Mouse (Mus musculus) adrenal gland, postnatal 25 days (tissue): Measurements from ENCODE around the gene Map6. TPM values are rescaled to one million over a fixed set of nuclear protein-coding genes. Genes with fewer than 3 reads are reported as not detected.
A peak's percentile ranks its signal among the peaks of the same experiment; 100 is the strongest.

Source experiments
- DNase-seq: peaks from one replicate; pipeline ENCODE4 v3.0.0; 2021; ENCODE audit warnings: mixed read lengths
- total RNA-seq: library from RNA; stranded (reverse); gene quantifications from 2 replicates; pipeline ENCODE4 v1.2.3, GENCODE M21; 2021

Gene Map6
- total RNA-seq, 1 experiment from 2014 or later = 8.8 TPM

DNA sequence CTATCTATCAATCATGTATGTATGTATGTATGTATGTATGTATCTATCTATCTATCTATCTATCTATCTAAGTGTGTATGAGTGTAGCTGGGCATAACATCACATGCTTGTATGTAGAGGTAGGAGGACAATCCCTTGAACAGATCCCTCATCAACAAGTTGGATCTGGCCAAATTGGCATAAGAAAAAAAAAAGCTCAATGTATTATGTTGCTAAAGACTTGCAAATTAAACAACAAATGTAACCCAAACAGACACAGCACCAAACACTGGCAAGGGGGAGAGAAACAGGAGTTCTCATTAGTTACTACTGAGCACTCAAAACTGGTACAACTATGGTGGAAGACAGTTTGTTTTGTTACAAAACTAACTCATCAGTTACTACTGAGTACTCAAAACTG lies 2.6 kb upstream of the Map6 start:
- no peak for DNase-seq

DNA sequence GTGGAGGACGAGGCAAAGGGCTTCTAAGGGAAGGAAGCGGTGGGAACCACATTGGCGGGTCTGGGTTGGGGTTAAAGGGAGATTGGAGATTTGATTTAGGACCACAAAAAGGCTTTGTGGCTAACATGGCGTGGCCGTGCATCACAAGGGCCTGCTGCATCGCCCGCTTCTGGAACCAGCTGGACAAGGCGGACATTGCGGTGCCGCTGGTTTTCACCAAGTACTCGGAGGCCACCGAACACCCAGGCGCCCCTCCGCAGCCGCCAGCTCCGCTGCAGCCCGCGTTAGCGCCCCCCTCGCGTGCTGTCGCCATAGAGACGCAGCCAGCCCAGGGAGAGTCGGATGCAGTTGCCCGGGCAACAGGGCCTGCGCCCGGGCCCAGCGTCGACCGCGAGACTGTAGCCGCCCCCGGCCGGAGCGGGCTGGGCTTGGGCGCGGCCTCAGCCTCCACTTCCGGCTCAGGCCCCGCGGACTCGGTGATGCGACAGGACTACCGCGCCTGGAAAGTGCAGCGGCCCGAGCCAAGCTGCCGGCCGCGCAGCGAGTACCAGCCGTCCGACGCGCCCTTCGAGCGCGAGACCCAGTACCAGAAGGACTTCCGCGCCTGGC lies 754 bp downstream of the Map6 start:
- peak; percentile 67 for DNase-seq

DNA sequence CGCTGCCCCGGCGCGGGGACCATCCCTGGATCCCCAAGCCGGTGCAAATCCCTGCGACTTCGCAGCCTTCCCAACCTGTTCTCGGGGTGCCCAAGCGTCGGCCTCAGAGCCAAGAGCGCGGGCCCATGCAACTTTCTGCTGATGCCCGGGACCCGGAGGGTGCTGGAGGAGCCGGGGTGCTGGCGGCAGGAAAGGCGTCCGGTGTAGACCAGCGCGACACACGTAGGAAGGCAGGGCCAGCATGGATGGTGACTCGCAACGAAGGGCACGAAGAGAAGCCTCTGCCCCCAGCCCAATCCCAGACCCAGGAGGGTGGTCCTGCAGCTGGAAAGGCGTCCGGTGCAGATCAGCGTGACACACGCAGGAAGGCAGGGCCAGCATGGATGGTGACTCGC lies 1.3 kb downstream of the Map6 start:
- DNase-seq = no peak

DNA sequence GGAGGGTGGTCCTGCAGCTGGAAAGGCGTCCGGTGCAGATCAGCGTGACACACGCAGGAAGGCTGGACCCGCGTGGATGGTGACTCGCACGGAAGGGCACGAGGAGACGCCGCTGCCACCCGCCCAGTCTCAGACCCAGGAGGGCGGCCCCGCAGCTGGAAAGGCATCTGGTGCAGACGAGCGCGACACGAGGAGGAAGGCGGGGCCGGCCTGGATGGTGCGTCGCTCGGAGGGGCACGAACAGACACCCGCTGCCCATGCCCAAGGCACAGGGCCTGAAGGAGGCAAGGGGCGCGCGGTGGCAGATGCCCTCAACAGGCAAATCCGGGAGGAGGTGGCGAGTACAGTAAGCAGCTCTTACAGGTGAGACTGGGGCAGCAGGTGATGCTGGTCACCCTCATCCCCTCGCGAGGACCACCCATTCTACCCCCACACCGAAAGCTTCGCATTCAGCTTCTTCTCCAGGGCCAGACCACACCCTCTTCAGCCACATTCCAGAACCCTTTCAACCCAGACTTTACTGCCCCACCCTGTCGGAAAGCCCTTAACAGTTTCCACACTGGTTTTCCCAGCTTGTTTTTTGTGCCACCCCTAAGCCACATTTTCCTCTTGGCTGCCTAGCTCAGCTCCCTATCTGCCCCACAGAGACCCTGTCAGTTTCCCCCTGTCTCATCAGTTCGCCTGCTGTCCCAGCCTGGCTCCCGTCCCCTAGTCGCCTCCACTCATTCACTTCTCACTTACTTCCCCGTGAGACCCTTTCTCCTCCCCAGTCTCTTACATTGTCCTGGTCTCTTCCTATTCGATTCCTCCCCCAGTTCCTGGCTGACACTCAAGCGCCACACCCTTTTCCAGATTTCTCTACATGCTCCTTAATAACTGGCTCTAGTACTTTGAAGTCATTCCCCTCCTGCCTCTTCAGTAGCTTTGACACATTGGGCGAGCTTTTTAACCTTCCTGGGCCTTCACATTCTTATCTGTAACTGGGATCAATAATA lies 2.0 kb downstream of the Map6 start:
- peak; percentile 27 for DNase-seq

DNA sequence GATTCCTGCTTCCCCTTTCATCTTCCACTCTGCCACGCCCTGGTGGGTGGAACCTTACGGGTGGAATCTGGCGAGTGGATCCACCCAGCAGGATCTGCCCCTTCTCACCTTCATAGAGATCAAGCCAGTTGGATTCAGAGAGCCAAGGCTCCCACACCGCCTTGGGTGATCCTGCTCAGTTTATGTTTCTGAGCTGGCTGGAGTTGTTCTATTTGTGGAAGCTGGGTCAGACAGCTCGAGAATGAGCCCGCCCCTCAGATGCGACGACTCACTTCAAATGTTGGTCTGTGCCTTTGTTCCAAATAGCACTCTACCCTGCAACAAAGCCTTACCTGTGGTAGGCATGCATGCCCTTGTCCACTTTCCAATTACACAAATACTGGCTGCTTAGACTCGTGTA lies 4.4 kb downstream of the Map6 start:
- DNase-seq = no peak

DNA sequence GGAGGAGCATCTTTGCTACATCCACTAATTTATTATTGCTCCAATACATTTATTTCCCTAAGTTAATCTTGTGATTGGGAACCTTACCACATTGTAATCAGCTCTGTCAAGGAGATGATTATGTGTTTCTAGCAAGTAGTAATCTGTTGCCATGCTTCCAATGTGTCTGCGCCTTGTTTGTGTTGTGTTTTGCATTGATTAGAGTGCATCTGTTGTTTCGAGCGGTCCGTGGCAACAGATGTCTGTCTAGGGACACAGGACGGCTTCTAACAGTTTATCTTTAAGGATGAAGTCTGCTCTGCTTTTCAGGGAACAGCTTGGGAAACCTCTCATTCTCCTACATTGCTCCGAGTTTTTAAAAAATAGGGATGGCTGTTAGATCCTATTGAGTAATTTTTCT lies 7.9 kb downstream of the Map6 start:
- DNase-seq = no peak

DNA sequence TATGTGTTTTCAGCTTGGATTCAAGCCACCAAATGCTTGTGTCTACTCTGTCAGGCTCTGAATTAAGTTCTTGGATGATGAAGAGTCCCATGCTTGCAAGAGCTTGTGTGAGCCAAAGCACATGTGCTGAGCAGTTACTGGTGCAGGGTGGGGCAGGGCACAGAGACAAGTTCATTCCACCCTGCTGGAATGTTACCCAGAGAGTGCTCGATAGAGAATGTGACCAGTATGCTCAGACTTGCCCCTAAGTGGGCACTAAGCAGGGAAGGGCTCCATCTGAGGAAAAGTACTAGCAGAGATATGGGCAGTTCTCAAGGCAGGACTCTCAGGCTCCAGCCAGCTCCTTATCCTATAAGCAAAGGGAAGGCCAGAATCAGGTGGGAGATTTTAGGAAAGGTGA lies 9.4 kb downstream of the Map6 start:
- DNase-seq = no peak

DNA sequence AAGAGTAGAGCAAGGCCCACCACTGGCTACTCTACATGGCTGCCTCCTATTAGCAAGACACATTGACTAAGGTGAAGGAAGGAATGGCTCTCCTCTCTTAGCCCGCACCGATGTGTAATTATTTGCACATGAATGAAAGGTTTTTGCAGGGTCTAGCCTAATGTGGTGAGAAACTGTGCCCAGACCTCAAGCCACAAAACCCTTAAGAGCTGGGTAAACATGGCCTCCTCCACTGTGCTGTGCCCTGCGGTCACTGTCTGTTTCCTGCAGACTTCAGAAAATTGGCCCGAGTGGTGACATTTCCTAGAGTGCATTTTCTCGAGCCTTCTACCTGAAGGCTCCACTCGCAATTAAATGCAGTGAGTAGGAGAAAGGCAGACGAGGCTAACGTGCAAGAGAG lies 11.1 kb downstream of the Map6 start:
- no peak for DNase-seq

DNA sequence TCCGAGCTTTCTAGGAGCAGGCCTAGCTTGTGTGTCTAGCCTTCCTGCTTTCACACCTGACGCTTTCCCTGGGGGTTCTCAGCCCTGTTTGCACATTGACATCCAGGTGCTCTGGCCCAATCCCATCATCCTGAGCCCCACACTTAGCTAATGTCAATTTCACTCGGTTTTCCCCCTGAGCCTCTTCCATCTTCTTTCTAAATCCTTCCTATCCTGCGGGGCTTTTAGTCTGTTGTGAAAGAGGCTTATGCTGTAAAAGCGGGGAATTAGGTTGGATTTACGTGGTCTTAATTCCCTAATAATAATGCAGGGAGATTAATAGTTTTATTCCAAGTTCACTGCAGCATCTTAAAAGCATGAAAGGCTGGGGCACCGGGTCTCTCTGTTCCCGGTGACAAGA lies 12.3 kb downstream of the Map6 start:
- DNase-seq = no peak

DNA sequence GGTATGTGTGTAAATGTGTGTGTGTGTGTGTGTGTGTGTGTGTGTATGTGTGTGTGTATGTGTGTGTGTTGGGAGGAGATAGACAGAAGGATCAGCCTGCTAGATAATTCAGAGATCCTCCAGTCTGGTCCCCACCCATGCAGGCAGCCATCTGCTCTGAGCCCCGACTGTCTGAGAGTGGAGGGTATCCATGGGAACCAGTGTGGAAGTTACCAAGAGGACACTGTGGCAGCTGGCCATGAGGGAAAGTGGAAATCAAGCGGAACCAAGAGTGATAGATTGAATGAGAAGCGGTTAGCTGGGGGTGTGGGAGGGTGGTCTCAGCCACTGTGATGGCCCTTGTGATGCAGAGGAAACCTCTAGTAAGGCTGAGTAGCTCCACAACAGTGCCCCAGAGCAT lies 20.0 kb downstream of the Map6 start:
- DNase-seq = no peak

DNA sequence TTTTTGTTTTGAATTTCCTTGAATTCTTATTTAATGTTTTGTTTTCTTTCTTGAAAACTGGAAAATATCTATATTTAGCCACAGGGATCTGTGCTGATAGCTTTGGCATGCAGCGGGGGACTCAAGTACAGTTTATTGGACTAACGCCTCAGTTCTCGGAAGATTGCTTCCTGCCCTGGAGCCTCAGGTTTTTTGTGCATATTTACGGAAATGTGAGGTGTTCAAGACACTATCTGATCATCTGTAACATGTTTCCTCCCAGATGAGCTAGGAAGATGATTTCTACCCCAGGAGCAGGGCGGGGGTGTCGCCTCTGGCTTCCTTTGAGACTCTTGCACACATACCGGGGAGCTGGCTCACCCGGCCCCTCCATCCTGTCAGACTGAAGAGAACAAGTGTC lies 22.8 kb downstream of the Map6 start:
- no peak for DNase-seq

DNA sequence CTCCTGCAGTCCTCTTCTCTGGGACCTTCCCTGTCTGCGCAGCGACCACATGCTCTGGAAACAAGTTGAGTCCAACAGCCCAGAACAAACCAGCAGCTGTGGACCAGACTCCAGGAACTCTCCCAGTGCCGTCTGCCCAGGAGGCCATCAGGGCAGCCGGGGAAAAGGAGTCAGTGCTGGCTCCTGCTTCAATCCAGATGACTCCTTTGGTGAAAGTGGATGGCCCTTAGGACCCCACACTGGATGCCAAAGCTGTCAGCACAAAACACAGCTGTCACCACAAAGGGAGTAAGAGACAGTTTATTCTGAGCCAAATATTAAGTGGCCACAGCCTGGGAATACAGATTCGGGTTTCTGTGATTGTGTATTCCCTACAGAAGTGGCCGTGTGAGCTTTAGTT lies 23.7 kb downstream of the Map6 start:
- no peak for DNase-seq

DNA sequence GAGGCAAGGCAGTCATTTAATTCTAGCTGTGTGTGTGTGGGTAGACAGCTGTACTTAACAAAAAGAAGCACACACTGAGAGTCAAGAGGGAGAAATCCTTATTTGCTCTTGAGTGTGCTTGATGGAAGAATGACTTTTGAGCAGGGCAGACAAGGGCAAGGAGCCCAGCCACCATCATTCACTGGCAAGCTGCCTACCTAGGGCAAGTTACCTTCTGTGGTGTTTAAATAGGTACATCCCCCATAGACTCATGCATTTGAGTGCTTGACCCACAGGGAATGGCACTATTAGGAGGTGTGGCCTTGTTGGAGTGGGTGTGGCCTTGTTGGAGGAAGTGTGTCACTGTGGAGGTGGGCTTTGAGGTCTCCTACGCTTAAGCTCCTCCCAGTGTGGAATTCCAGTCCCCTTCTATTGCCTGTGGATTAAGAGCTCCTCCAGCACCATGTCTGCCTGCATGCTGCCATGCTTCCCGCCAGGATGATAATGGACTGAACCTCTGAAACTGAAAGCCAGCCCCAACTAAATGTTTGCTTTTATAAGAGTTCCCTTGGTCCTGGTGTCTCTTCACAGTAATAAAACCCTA lies 27.0 kb downstream of the Map6 start:
- DNase-seq = no peak

DNA sequence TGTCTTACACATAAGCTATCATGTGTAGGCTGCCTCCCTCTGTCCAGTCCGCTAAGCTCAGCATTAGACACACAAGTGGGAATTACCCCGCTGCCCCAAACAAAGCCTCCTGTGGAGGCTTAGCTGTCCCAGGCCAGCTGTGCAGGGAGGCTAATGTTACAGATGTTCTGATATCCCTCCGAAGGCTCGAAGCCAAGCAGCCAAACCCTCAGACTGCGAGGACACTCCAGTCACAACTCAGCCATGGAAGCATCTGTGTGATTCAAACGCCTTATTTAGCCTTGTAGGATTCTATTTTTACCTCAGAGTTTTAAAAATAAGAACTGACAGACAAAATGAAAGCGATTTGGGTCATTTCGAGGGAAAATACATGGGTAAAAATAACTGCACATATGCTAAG lies 27.9 kb downstream of the Map6 start:
- DNase-seq = no peak

DNA sequence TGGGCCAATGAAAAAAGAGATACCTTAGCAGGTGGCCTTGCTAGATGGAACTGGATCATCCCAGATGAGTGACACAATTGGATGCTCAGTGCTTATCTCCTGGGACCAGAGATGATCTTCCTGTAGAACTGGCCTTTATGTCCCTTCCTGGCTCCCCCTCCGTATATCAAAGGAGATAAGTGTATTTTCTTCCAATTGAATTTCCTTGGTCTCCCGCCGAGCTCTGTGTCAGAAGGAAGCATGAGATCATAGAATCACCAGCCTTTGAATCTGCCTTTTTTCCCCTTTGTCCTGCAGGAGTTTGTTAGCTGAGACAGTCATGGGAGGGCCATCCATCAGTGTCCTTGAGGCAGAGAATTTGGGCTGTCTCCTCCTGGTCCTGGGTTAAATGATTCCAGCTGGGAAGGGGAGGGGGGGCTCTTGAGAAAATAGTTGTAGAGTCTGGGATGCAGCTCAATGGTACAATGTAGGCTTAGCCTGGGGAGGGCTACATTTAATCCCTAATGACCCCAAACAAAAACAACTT lies 33.5 kb downstream of the Map6 start:
- no peak for DNase-seq

DNA sequence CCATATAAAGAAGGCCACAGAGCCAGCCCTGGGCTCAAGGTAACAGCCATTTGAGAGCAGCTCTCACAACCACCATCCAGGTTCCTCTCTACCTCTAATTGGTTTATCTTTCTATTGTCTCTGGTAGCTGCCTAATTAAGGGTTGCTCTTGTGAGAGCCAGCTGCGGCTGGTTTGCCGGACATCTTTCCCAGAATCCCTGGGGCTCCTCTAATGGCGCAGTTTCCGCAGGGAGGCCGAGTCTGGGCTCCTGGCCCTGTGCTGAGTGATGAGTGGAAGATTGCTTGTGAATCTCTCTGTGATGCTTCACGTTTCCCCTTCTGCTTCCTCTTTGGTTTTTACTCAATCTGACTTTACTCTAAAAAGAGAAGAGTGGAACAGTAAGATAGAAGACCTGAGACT lies 36.8 kb downstream of the Map6 start:
- DNase-seq = peak; percentile 15

DNA sequence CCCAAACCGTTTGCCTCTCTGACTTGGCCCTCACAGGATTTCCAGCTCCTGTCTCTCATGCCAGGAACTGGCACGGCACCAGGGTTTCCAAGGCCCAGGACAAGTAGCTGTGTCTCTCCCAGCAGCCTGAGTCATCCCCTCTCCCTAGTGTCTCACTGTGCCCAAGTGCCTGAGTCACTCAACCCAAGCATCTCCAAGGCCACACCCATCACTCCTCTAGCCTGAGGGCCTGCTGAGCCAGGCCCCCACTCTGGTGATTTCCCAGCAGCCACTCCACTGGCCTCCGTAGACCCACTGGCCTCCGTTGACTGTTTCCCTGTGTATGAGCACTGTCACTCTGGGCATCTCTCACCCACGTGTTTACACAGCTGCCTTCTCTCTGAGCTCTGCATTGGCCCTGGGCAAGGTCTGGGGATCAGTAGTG lies 37.7 kb downstream of the Map6 start:
- peak; percentile 93 for DNase-seq

DNA sequence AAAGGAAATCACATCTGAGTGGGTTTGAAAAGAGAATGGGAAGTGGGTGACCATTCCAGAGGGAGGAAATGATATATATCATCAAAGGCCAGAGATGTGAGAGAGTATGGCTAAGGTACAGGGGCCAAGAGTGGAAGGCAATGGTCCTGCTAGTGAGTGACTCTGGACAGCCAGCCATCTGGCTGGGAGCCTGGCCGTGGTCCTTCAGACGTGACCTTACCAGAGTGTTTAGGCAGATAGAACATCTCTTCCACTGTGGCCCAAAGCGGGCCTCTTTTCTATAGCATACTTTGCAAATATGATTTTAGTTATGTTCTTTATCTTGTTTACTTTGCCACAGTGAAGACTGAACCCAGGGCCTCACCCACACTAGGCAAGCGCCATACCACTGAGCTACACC lies 38.4 kb downstream of the Map6 start:
- peak; percentile 47 for DNase-seq

DNA sequence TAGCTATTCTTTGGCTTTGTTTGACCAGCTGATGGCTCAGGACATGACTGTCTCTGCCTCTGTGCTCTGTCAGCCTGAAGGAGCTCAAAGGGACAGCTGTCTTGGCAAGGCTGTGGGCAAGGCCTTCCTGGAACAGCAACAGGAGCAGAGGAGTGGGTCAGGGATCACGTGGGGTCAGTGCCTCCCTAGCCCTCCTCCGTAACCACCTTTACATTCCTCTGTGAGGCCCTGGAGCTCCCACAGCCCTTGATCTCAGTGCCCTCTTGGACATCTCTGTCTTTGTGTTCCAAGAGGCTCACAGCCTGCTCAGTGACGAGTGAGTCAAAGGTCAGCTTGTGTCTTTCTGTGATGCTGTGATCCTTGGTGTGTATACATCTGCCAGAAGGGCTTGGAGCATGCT lies 39.4 kb downstream of the Map6 start:
- no peak for DNase-seq

DNA sequence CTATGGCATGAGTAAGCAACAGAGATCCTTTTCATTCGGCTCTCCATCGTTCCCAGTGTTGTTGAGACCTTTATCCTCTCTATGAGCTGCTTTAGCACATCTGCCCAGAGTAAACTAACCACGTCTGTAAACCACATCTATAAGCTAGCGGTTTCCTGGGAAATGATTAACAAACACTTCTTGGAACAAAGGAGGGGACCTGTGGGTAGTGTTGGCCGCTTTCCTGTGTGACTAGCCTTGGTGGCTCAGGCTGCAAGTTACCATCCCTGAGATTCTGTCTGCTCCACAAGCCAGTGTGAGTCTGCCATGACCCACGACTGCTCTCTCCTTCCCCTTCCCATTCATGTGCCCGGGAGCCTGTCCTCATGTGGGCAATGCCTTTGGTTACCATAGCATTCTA lies 44.2 kb downstream of the Map6 start:
- no peak for DNase-seq

DNA sequence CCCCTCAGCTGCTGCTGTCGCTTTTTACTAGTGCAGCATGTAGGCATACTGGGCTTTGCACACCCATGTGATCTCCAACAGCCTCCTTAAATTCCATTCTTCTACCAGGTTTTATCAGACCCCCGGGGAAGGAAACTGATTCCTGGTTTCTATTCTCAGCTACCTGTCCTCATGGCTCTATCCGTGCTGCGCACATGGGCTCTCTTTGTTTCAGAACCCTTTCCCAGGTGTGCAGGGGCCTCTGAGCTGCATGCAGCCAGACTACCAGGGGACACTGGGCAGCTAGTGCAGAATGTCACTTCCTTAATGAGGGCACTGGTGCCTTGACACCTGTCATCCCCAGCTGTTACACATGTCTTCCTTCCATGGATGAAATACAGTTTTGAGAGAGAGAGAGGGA lies 44.8 kb downstream of the Map6 start:
- DNase-seq = no peak

DNA sequence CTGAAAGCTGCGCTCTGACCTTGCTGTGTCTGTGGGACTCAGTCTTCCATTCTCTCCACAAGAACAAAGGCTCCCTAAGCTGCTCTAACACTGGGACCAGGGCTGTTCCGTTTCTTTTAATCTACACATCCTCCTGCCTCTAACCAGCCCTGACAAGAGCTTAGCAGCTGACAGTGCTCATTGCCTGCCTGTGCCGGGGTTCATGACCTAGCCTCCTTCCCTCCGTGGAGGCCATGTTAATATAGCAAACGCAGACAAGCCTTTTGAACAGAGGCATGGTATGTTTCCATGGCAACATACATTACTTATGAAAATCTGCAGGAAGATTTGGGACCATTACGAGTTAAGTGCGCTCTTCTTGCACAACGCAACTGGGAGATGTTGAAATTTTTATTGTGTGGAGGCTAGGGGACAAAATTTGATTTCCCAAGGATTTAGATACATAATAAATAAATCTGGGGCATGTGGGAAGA lies 45.5 kb downstream of the Map6 start:
- no peak for DNase-seq

DNA sequence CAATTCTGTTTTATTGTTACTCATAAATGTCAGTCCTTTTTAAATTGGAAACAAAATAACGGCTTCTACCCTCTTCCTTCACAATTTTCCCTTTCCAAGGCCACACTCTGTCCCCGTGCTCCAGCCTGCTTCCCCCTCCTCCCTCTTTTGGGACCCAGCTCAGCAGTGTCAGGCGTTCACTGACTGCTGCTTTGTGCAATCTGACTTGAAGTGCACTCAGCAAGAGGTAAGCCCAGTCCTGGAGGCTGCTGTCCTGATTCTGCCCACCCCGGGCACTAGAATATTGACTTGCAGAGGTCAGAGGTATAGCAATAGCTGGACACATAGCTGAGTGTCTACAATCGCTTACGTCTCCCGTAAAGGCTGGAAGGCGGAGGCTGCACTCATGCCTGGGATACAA lies 46.0 kb downstream of the Map6 start:
- DNase-seq = no peak
